Mouse (Mus musculus) kidney, postnatal 4 days (tissue): ENCODE measurements around the gene Dgkg.
A peak's percentile ranks its signal among the peaks of the same experiment; 100 is the strongest.

Experiments used
- DNase-seq, 2 experiments: peaks; one replicate each; pipeline ENCODE4 v3.0.0; 2021; ENCODE audit warnings: mixed read lengths in 2 of 2

The Dgkg gene

GRCm38 (mm10) chr16:22493396-22493795 lies 163.6 kb downstream of the Dgkg start:
- no peak for DNase-seq

DNA sequence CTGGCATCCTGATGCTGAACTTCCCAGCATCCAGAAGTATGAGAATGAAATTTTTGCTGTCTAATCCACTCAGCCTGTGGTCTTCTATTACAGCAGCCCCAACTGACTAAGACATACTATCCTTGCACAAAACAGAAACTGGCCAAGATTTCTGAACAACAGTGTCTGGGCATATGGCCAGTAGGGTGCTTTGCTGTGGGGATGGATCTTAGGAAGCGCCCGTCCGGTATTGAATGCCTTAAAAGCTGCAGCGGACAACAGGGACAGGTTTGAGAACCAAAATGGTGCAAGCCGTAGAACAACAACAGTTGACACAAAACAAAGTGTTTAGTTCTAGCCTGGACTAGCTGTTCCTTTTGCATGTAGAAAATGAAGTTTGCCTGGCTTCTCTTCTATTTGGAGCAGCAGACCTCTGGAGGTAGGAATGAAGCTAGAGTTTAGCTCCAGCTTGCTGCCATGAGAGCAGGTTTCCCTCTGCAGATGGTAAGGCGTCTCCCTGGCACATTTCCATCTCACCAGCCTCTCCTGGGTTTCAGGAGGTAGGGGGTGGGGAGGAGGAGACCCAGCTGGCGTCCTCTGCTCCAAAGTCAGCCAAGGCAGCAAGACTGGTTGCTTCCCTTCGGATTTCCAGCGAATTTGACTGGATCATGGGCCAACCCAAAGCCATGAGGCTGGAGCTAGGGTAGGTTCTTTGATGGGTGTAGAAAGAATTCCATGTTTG lies 165.4 kb downstream of the Dgkg start:
- DNase-seq = no peak

DNA sequence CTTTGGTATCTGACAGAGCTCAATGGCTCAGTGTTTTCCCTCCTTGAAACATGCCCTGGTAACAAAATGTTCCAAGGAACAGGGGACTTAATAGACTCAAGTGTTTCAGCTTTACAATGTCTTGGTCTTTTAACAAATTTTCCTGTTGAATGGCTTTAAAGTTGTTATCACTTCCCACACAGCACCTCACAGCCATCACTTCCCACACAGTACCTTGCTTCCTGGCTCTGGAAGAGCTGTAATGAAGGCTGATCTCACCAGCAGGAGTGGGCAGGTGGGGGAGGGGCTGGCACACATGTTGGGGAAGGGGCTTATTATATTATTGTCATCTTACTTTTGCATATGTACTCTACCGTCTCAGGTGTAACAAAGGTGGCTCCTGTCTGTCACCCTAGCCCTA lies 173.1 kb downstream of the Dgkg start:
- DNase-seq = no peak

DNA sequence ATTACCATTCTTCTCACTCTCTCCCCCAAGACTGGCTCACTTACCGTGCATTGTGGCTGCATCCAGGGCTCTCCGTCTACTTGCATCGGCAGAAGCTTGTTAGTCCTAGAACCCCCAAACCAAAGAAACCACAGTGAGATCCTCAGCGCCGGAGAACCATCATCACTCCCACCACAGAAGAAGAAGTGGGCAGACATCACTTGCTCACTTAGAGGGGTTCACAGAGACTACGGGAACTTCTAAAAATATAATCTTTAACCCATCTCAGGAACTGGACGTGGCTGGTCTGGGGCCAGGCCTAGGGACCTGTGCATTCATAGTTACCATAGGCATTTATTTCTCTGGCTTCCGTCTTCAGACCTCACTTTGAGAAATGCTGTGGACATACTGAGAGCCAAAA lies 177.7 kb downstream of the Dgkg start:
- DNase-seq = no peak

DNA sequence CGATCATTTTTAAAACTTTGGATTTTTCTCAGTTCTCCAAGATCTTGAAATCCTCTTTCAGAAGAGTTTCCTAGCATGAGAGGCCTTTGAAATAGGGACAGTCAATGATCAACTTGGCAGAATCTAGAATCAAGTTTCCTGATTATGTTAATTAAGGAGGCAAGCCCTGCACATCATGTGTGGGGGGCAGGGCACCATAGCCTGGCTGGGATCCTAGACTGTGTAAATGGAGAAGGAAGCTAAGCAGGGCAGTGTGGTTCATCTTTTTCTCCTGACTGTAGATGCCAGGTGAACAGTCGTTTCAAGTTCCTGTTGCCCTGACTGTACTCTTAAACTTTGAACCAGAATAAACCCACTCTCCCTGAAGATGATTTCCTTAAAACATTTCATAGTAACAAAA lies 185.3 kb downstream of the Dgkg start:
- peak; percentile 38 to 63 for DNase-seq

DNA sequence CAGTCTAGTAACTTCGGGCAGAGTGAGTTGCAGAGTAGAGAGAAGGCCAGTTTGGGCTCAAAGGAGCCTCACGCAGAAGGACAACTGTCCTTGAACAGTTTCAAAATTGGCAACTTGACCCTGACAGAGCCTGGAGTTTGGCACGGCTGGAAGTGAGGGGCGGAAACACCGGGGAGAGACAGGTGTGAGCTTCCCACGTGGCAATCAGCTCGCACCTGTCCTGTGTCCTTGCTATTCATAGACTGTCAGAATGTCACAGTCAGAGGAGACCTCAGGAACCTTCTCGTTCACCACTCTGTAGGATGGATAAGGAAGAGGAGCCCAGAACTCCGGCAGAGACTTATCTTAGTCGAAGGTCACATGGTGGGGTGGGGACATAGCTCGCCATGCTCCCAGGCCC lies 187.6 kb downstream of the Dgkg start:
- DNase-seq = no peak

DNA sequence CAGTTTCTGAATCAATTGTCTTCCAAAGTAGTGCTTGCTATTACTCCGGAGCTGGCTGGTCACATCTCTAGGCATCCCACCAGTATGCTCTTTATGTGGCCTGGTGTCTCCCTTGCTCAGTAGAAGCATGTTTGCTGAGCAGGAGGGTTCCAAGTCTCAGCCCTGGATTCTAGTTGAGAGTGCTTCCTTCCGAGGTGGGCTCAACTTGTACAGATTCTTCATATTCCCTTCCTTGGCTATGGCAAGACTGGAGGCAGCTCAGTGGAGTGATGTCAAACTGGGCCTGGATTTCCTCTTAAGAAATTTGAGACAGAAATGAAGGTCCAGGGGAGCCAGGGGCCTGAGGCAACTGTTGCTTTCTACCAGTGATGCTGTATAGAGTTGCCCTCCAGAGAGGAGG lies 189.9 kb downstream of the Dgkg start:
- no peak for DNase-seq

GRCm38 (mm10) chr16:22466381-22466780 lies 190.6 kb downstream of the Dgkg start:
- no peak for DNase-seq

- no peak for DNase-seq
These were observed 194.8 kb downstream of the Dgkg start for GRCm38 (mm10) chr16:22462220-22462619.

DNA sequence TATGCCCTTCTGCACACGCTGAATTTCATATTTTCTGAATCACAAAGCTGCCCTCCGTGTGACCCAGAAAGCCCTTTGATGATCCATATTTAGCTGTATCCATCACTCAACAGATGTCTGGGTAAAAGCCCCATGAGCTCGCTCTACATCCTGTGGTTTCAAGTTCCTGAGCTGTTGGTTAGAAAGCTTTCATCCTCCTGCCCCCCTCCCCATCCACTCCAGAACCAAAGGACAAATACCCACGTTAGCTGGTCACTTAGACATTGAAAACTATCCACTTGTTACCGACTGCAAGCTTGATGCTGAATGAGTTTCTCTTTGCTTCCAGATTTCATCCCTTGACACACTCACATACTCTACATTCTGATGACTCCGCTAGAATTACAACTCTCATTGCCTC lies 195.3 kb downstream of the Dgkg start:
- no peak for DNase-seq

GRCm38 (mm10) chr16:22460960-22461359 lies 196.1 kb downstream of the Dgkg start:
- no peak for DNase-seq

DNA sequence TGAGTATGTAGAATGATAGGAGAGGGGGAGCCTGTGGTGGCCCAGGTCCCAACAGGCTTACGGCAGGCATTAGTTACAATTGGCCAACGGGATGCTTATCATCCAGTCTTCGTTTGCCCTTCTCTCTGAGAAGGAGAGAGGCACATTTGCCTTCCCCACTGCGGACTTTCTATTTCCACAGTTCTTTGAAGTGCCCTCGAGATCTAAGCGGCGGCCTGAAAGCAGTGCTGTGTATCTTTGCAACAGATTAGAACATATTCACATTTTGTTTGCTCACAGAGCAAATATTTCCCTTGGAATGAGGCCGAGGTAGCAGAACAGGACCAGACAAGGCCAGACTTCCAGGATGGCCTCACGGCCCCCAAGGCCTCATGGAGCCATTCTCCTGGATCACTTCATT lies 204.9 kb downstream of the Dgkg start:
- DNase-seq = no peak

DNA sequence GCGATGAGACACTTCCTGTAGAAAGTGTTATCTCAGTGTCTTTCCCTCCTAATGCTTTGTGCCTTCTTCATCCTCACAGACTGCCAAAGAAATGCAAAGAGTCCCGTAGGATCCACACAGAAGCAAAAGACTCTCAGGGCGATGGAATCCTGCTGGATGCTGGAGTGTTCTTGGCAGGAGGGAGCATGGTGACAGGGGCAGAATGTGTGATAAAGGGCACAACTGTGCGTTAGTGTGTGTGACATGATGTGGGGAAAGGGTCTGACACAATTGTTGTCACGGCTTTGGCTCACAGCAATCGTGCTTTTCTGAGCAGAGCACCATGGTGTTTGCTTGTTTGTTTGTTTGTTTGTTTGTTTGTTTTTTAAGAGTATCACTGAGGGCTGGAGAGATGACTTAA lies 208.9 kb downstream of the Dgkg start:
- no peak for DNase-seq

DNA sequence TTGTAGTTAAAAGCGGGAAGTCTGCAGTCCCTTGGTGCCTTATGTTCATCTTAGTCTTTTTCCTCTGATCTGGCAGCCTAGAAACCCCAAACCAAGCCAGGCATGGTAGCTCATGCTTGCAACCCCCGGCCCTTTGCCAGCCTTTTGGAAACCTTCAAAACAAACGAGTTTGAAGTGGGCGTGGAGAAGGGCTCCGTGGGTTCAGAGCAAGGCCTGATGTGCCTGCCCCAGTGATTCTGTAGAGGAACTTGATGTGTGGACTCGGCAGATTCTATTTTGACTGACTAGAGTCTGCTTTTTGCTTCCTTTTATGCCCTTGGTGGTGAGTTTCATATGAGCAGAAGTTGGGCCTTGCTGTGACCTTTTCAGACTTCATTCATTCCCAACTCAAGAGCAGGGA lies 212.2 kb downstream of the Dgkg start:
- DNase-seq = no peak

GRCm38 (mm10) chr16:22442202-22442601 lies 214.8 kb downstream of the Dgkg start:
- no peak for DNase-seq

GRCm38 (mm10) chr16:22441317-22441716 lies 215.7 kb downstream of the Dgkg start:
- peak in 1 of 2 experiments; percentile 29 for DNase-seq

DNA sequence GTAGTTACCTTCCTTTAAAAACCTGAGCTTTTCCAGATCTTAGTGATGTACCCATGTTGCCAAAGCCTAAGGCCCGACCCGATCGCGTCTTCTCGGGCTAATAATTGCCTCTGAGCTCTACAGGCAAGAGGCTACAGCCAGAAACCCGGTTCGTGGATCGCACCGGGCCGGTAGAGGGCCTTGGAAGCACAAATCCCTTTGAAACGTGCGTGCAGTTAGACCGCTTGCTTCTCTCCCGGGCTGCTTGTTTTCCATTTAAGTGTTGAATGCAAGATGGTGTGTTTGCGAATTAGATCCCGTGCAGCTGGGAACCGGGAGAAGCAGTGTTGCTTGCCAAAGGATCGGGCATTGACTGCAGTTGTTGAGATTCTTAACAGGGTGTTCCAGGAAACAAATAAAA lies 216.8 kb downstream of the Dgkg start:
- peak; percentile 66 to 81 for DNase-seq

- peak; percentile 98 to 99 for DNase-seq
These were observed 217.4 kb downstream of the Dgkg start, which contains the start of gene Etv5 for GRCm38 (mm10) chr16:22439499-22440177. Gene Etv5 (minus strand): TSS chr16:22439719.

GRCm38 (mm10) chr16:22438441-22439373 lies 218.3 kb downstream of the Dgkg start:
- peak; percentile 88 to 92 for DNase-seq

GRCm38 (mm10) chr16:22436106-22436505 lies 220.9 kb downstream of the Dgkg start:
- DNase-seq = no peak

- no peak for DNase-seq
These were observed 222.5 kb downstream of the Dgkg start for GRCm38 (mm10) chr16:22434530-22434929.

GRCm38 (mm10) chr16:22433944-22434343 lies 223.1 kb downstream of the Dgkg start:
- peak in 1 of 2 experiments; percentile 14 for DNase-seq

GRCm38 (mm10) chr16:22431773-22432172 lies 225.2 kb downstream of the Dgkg start:
- DNase-seq = no peak
